Mouse (Mus musculus) ovary, adult 2 months (tissue): Measurements from ENCODE around the gene Slc22a28. TPM values are rescaled to one million over a fixed set of nuclear protein-coding genes. Genes with fewer than 3 reads are reported as not detected.

Source experiments
- polyA plus RNA-seq: library from polyadenylated mRNA; depleted of rRNA; stranded (reverse); fragments of >200 nt; gene quantifications from 2 replicates; pipeline ENCODE4 v1.2.3, GENCODE M21; 2012; rRNA removed

The Slc22a28 gene
- polyA plus RNA-seq: not detected in 2 replicates

GRCm38 (mm10) chr19:8131881-8132280, at the start of gene Slc22a28:
Gene Slc22a28, minus strand, starts transcription at chr19:8131982.

Other genes starting within 250 kb of the Slc22a28 start
- gene Slc22a27, start 166.0 kb downstream of the Slc22a28 start, polyA plus RNA-seq: not detected in 2 replicates
- gene Slc22a29, start 86.9 kb upstream of the Slc22a28 start, polyA plus RNA-seq: not detected in 2 replicates